Mouse (Mus musculus) midbrain, embryonic 16.5 days (tissue): ENCODE results near the gene Zwint. TPM values are rescaled to one million over a fixed set of nuclear protein-coding genes. Genes with fewer than 3 reads are reported as not detected.
A peak's percentile ranks its signal among the peaks of the same experiment; 100 is the strongest.

Experiments
- ATAC-seq: fragments of 200-750 bp; cut with Nextera tagmentation; 2 replicates; pipeline ENCODE4 v1.8.0; 2017; ENCODE audit warnings: moderate TSS enrichment
- H3K27ac ChIP-seq: fragments of 300-500 bp; sonication (generic); 2 replicates; pipeline ENCODE4 v1.5.1; 2014; ENCODE audit warnings: mild to moderate bottlenecking, low read length, mixed read lengths
- H3K27me3 ChIP-seq: fragments of 300-500 bp; sonication (generic); 2 replicates; pipeline ENCODE4 v1.6.1; 2014; ENCODE audit warnings: low read depth, low read length, mixed read lengths; ENCODE audit not compliant: control insufficient read depth, insufficient read depth
- H3K36me3 ChIP-seq: fragments of 300-500 bp; sonication (generic); 2 replicates; pipeline ENCODE4 v1.6.1; 2014; ENCODE audit warnings: mild to moderate bottlenecking, low read length, moderate library complexity, mixed read lengths; ENCODE audit not compliant: control insufficient read depth, insufficient read depth
- H3K4me1 ChIP-seq: fragments of 300-500 bp; sonication (generic); 2 replicates; pipeline ENCODE4 v1.6.1; 2014; ENCODE audit warnings: mild to moderate bottlenecking, low read length, mixed read lengths; ENCODE audit not compliant: control insufficient read depth, insufficient read depth
- H3K4me2 ChIP-seq: fragments of 300-500 bp; sonication (generic); 2 replicates; pipeline ENCODE4 v1.6.1; 2014; ENCODE audit warnings: mild to moderate bottlenecking, low read length, mixed read lengths
- H3K4me3 ChIP-seq: fragments of 300-500 bp; sonication (generic); 2 replicates; pipeline ENCODE4 v1.5.1; 2014; ENCODE audit warnings: low read depth, mild to moderate bottlenecking, low read length, moderate library complexity, mixed read lengths
- H3K9ac ChIP-seq: fragments of 300-500 bp; sonication (generic); 2 replicates; pipeline ENCODE4 v1.6.1; 2014; ENCODE audit warnings: low read depth, low read length, mixed read lengths
- H3K9me3 ChIP-seq: fragments of 300-500 bp; sonication (generic); replicated peaks from 2 replicates; pipeline ENCODE4 v1.6.1; 2014; ENCODE audit warnings: mild to moderate bottlenecking, low read length, mixed read lengths; ENCODE audit not compliant: control insufficient read depth, poor library complexity, severe bottlenecking
- WGBS: fragments of 180-500 bp; shearing (Covaris S2); extraction: QIAGEN DNeasy Blood & Tissue Kit; methylation state at CpG from one replicate; pipeline ENCODE4 v1.1.7; 2014; 5-methylcytosine and 5-hydroxymethylcytosine counted together
- polyA plus RNA-seq: library from polyadenylated mRNA; unstranded; fragments of >200 nt; fragmentation: Nextera tagmentation; extraction: Ambion mirVana; gene quantifications from 2 replicates; pipeline ENCODE4 v1.2.1, GENCODE M21; 2015

The Zwint gene
- polyA plus RNA-seq = 918 and 1,044 TPM in 2 replicates

GRCm38 (mm10) chr10:72654270-72655016 lies at the start of gene Zwint:
Gene Zwint, plus strand, starts transcription at chr10:72654845.
- H3K4me3 ChIP-seq = peak within 1 kb of the TSS; percentile 54
- H3K9ac ChIP-seq = peak within 1 kb of the TSS; percentile 72
- H3K27me3 ChIP-seq = no peaks in the 10 kb centered on the region
- ATAC-seq = peak; percentile 98
- no peaks in the 10 kb centered on the region for H3K9me3 ChIP-seq
- H3K4me2 ChIP-seq = peak within 1 kb of the TSS; percentile 61
- H3K4me1 ChIP-seq = peaks cover 29% of the 10 kb centered on the region
- 2% methylated on average over 36 of the region's 36 CpGs for WGBS
- H3K36me3 ChIP-seq = peaks cover 20% of the 10 kb centered on the region
- peak within 1 kb of the TSS; percentile 88 for H3K27ac ChIP-seq

GRCm38 (mm10) chr10:72613125-72613915 lies 41.3 kb upstream of the Zwint start:
- H3K27me3 ChIP-seq = no peaks in the 10 kb centered on the region
- no peak for ATAC-seq
- no peaks in the 10 kb centered on the region; the same call in 1 of the 2 replicates for H3K9me3 ChIP-seq
- no peaks in the 10 kb centered on the region for H3K36me3 ChIP-seq
- H3K4me3 ChIP-seq = no peak overlapping the region
- WGBS = 84% methylated on average over 5 of the region's 5 CpGs
- H3K27ac ChIP-seq = no peak overlapping the region
- H3K4me2 ChIP-seq = no peak overlapping the region
- H3K4me1 ChIP-seq = no peaks in the 10 kb centered on the region
- no peak overlapping the region for H3K9ac ChIP-seq

- WGBS = 89% methylated on average over 2 of the region's 2 CpGs
- Histone ChIP-seq H3K27me3 (no peaks in the 10 kb centered on the region), H3K4me2 (no peak overlapping the region), H3K9me3 (no peaks in the 10 kb centered on the region; the same call in 1 of the 2 replicates), H3K36me3 (no peaks in the 10 kb centered on the region), H3K4me1 (no peaks in the 10 kb centered on the region), H3K4me3 (no peak overlapping the region), H3K27ac (no peak overlapping the region), H3K9ac (no peak overlapping the region)
- ATAC-seq = no peak
Measured at GRCm38 (mm10) chr10:72616153-72616552, 38.5 kb upstream of the Zwint start.

GRCm38 (mm10) chr10:72620527-72620926 lies 34.1 kb upstream of the Zwint start:
- WGBS = 77% methylated on average over 2 of the region's 2 CpGs
- ATAC-seq = no peak
- no peaks in the 10 kb centered on the region for H3K4me1 ChIP-seq
- H3K36me3 ChIP-seq = no peaks in the 10 kb centered on the region
- H3K27ac ChIP-seq = no peak overlapping the region
- no peaks in the 10 kb centered on the region for H3K27me3 ChIP-seq
- H3K9me3 ChIP-seq = no peaks in the 10 kb centered on the region; the same call in 1 of the 2 replicates
- no peak overlapping the region for H3K9ac ChIP-seq
- no peak overlapping the region for H3K4me2 ChIP-seq
- no peak overlapping the region for H3K4me3 ChIP-seq

- H3K4me1 ChIP-seq = no peaks in the 10 kb centered on the region
- H3K9ac ChIP-seq = no peak overlapping the region
- no peak overlapping the region for H3K4me3 ChIP-seq
- no peaks in the 10 kb centered on the region for H3K36me3 ChIP-seq
- ATAC-seq = no peak
- no peaks in the 10 kb centered on the region for H3K9me3 ChIP-seq
- H3K27ac ChIP-seq = no peak overlapping the region
- no peaks in the 10 kb centered on the region for H3K27me3 ChIP-seq
- 71% methylated on average over 8 of the region's 8 CpGs for WGBS
- H3K4me2 ChIP-seq = no peak overlapping the region
Measured at GRCm38 (mm10) chr10:72623561-72623960, 31.1 kb upstream of the Zwint start.

- Histone ChIP-seq H3K27ac (no peak overlapping the region), H3K4me2 (no peak overlapping the region), H3K36me3 (no peaks in the 10 kb centered on the region), H3K4me3 (no peak overlapping the region), H3K9ac (no peak overlapping the region), H3K27me3 (no peaks in the 10 kb centered on the region), H3K4me1 (no peaks in the 10 kb centered on the region), H3K9me3 (no peaks in the 10 kb centered on the region)
- 76% methylated on average over 5 of the region's 5 CpGs for WGBS
- ATAC-seq = no peak
Measured at GRCm38 (mm10) chr10:72634125-72634524, 20.5 kb upstream of the Zwint start.

GRCm38 (mm10) chr10:72650867-72651266 lies 3.8 kb upstream of the Zwint start:
- Histone ChIP-seq H3K9ac (no peak overlapping the region), H3K36me3 (no peaks in the 10 kb centered on the region), H3K4me3 (no peak overlapping the region), H3K27me3 (no peaks in the 10 kb centered on the region), H3K27ac (no peak overlapping the region), H3K4me1 (peaks cover 6% of the 10 kb centered on the region), H3K9me3 (no peaks in the 10 kb centered on the region), H3K4me2 (no peak overlapping the region)
- WGBS = 34% methylated on average over 6 of the region's 6 CpGs
- no peak for ATAC-seq

- H3K27me3 ChIP-seq = no peaks in the 10 kb centered on the region
- H3K36me3 ChIP-seq = peaks cover 15% of the 10 kb centered on the region
- ATAC-seq = no peak
- H3K27ac ChIP-seq = peak overlapping the region; percentile 86
- H3K9me3 ChIP-seq = no peaks in the 10 kb centered on the region
- H3K4me3 ChIP-seq = no peak overlapping the region; the same call in 1 of the 2 replicates
- 77% methylated on average over 2 of the region's 2 CpGs for WGBS
- peaks cover 29% of the 10 kb centered on the region for H3K4me1 ChIP-seq
- peak overlapping the region; percentile 43 for H3K4me2 ChIP-seq
- peak overlapping the region; percentile 39; the same call in 1 of the 2 replicates for H3K9ac ChIP-seq
Measured at GRCm38 (mm10) chr10:72653797-72654196, 848 bp upstream of the Zwint start.

GRCm38 (mm10) chr10:72655017-72655509 lies 418 bp downstream of the Zwint start:
- peaks cover 20% of the 10 kb centered on the region for H3K36me3 ChIP-seq
- H3K4me1 ChIP-seq = peaks cover 29% of the 10 kb centered on the region
- H3K4me3 ChIP-seq = peak overlapping the region; percentile 54
- WGBS = under 1% methylated on average over 15 of the region's 15 CpGs
- no peaks in the 10 kb centered on the region for H3K9me3 ChIP-seq
- peak overlapping the region; percentile 61 for H3K4me2 ChIP-seq
- no peaks in the 10 kb centered on the region for H3K27me3 ChIP-seq
- H3K27ac ChIP-seq = peak overlapping the region; percentile 88
- peak; percentile 88 for ATAC-seq
- peak overlapping the region; percentile 72 for H3K9ac ChIP-seq
